Mouse (Mus musculus) neural tube, embryonic 10.5 days (tissue): ENCODE data around the gene C130060K24Rik.

Experiments
- DNase-seq: peaks from one replicate; pipeline ENCODE4 v3.0.0-alpha.2; 2017; ENCODE audit warnings: low spot score; ENCODE audit errors: extremely low spot score

The C130060K24Rik gene

DNA sequence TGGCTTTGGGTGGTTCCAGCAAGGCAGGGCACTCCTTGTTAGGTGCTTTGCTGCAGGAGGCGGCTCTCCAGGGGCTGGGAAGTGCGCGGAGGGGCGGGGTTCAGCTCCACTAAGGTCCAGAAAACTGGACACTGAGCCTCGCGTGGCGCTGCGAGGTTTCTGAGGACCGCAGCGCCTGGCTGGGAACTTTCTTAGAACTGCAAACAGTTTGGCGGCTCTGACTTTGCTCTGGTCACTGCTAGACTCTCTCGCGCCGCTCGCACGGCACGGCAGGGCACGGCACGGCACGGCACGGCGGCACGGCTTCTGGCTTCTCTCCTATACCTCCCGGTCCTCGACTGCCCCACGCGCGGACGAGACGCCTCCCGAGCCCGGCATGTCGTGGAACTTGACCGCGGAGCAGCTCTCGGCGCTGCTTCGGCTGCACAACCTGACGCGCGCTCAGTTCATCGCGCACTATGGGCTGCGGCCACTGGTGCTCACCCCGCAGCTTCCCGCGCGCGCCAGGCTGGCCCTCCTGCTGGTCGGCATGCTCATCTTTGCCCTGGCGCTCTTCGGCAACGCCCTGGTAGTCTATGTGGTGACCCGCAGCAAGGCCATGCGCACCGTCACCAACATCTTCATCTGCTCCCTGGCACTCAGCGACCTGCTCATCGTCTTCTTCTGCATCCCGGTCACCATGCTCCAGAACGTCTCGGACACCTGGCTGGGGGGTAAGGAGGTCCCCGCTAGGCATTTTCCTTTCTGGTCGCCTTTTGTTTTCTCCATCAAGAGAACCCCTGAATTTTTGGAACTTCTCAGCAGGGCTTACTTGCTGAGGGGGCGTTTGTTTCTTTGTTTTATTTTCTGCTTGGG is at the start of gene C130060K24Rik:
C130060K24Rik (plus strand) TSS at position 188 of the 855 bp plus-strand sequence.
- DNase-seq = peak; percentile 66

GRCm38 (mm10) chr6:65334246-65334645 is 46.7 kb upstream of the C130060K24Rik start:
- no peak for DNase-seq

GRCm38 (mm10) chr6:65339391-65339790 is 41.5 kb upstream of the C130060K24Rik start:
- DNase-seq = no peak

DNA sequence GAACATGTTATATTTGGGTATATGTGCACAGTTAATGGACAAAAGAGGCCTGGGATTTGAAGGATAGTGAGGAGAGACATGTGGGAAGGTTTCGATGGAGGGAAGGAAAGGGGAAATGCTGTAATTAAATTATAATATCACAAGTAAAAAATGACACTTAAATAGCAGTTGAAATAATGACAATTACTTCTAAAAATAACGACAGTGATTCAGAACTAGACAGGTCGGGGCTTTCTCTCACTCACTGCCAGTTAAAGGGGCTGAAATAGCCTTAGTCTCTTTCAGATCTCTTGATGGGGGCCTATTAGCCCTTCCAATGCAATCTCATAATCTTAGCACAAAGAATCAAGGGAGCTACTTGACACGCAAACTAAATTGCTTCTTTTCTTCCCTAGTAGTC is 39.5 kb upstream of the C130060K24Rik start:
- DNase-seq = no peak

DNA sequence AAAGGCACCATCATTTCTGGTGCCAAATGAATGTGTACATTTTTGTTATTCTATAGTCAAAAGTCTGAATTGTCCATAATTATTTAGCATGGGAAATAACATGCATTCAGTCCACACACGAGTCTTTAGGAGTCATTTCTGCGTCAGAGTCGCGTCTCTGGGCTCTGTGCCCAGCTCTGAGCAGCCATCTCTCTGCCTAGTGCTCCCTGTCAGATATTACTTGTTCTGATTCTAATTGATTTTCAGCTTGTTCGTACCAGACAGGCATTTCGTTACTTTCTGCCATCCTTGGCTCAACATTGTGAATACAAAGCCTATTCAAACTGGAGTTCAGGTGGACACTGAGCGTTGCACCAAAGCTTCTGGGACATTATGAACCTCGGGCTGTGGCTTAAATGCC is 33.2 kb upstream of the C130060K24Rik start:
- no peak for DNase-seq

DNA sequence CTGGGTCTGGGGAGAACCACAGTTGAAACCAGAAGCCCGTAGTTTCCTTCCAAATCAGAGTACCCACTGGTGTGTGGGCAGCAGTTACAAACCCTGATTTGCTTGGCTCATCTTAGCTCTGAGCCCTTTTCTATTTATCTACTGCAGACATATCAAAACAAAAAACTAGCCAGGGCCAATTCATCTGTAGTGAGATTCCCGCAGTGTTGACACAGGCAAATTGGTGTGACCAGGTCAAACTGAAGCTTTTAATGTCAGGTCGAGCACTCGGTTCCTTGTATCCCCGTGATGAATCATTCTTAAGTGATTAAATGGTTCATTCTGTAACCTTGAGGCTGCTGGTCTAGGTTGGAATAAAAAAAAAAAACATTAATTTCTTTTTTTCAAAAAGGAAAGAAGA is 32.6 kb upstream of the C130060K24Rik start:
- no peak for DNase-seq

- DNase-seq = no peak
These were observed 29.3 kb upstream of the C130060K24Rik start for GRCm38 (mm10) chr6:65351622-65352021.

DNA sequence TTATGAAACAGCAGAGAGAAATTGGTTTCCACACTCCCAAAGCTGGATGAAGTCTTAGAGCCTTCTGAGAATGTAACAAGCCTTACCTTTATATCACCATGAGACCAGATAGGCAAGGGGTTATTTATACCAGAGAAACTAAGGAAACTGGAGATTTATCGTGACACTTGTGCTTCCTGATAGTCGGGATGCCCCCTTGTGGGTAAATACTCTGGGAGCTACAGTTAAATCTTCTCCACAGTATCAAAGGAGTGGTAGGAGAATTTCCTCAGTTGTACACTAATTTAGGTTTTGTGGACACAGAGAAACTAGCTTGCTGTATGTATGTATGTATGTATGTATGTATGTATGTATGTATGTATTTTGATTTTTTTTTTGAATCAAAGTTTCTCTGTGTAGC is 5.0 kb upstream of the C130060K24Rik start:
- no peak for DNase-seq

GRCm38 (mm10) chr6:65421888-65422287 is 41.0 kb downstream of the C130060K24Rik start:
- DNase-seq = no peak

- DNase-seq = no peak
These were observed 46.2 kb downstream of the C130060K24Rik start for GRCm38 (mm10) chr6:65427065-65427464.

DNA sequence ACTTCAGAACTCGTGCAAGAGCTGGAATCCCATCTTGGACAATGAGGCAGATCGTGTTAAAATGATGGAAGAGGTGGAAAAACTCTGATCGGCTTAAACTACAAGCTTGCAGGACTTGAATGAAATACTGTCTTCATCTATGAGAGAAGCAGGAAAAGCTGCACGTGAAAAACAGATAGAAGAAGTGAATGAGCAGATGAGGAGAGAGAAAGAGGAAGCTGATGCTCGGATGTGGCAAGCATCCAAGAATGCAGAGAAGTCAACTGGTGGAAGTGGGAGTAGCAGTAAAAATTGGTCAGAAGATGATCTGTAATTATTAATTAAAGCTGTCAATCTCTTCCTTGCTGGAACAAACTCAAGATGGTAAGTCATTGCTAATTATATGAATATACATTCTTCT is 52.3 kb downstream of the C130060K24Rik start:
- no peak for DNase-seq

DNA sequence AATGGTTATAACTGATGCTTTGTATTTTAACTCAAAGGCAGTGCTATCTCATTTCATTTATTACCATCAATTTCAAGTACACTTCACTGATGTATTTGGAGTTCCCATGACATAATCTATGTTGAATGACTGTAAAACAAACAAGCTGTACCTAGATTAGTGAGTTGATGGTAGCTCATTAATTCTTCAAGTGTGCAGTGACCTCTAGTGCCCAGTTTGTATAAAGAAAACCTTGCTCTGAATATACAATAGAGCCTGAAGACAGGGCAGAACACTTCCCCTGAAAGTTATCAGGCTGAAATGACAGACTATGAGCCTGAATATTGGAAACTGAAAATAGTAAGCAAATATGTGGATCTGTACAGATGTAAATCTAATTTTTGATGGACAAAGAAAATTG is 72.6 kb downstream of the C130060K24Rik start:
- no peak for DNase-seq

GRCm38 (mm10) chr6:65465294-65465693 is 84.4 kb downstream of the C130060K24Rik start:
- DNase-seq = no peak

- no peak for DNase-seq
These were observed 89.4 kb downstream of the C130060K24Rik start for GRCm38 (mm10) chr6:65470320-65470719.

GRCm38 (mm10) chr6:65472455-65472854 is 91.5 kb downstream of the C130060K24Rik start:
- no peak for DNase-seq

DNA sequence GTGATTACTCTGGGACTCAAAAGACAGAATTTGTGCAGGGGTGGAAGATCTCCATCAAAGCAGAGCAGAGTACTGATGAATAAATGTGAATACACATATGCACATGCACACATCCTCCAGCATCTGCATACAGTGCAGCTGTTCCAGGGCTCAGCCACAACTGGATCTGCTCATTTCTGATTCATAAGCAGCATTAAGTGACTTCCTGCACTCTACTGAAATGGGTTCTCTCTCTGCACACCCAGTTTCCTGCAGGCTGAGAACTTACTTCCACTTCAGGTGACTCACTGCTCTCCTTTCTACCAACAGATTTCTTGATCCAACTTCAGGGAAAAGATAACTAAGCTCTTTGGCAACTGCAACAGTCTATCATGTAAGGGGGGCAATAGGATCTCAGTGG is 117.9 kb downstream of the C130060K24Rik start:
- no peak for DNase-seq
